Mouse (Mus musculus) limb, embryonic 12.5 days (tissue): Measurements from ENCODE around the gene Bcas3. TPM values are rescaled to one million over a fixed set of nuclear protein-coding genes. Genes with fewer than 3 reads are reported as not detected.
A peak's percentile ranks its signal among the peaks of the same experiment; 100 is the strongest.

Experiments
- ATAC-seq: fragments of 200-750 bp; cut with Nextera tagmentation; 2 replicates; pipeline ENCODE4 v1.8.0; 2017; ENCODE audit warnings: low read depth, moderate TSS enrichment; ENCODE audit not compliant: insufficient number of reproducible peaks, insufficient read depth, low FRiP score, low TSS enrichment
- H3K27ac ChIP-seq: fragments of 300-500 bp; sonication (generic); 2 replicates; pipeline ENCODE4 v1.5.1; 2016; ENCODE audit warnings: mild to moderate bottlenecking, moderate library complexity
- H3K27me3 ChIP-seq: fragments of 300-500 bp; sonication (generic); 2 replicates; pipeline ENCODE4 v1.6.1; 2016; ENCODE audit warnings: mild to moderate bottlenecking, moderate library complexity
- H3K36me3 ChIP-seq: fragments of 300-500 bp; sonication (generic); 2 replicates; pipeline ENCODE4 v1.6.1; 2016; ENCODE audit warnings: mild to moderate bottlenecking, moderate library complexity
- H3K4me1 ChIP-seq: fragments of 300-500 bp; sonication (generic); replicated peaks from 2 replicates; pipeline ENCODE4 v1.6.1; 2016
- H3K4me2 ChIP-seq: fragments of 300-500 bp; sonication (generic); 2 replicates; pipeline ENCODE4 v1.6.1; 2016; ENCODE audit warnings: mild to moderate bottlenecking, moderate library complexity
- H3K4me3 ChIP-seq: fragments of 300-500 bp; sonication (generic); replicated peaks from 2 replicates; pipeline ENCODE4 v1.5.1; 2016; ENCODE audit warnings: mild to moderate bottlenecking
- H3K9ac ChIP-seq: fragments of 300-500 bp; sonication (generic); replicated peaks from 2 replicates; pipeline ENCODE4 v1.6.1; 2016; ENCODE audit warnings: mild to moderate bottlenecking, moderate library complexity
- H3K9me3 ChIP-seq: fragments of 300-500 bp; sonication (generic); 2 replicates; pipeline ENCODE4 v1.6.1; 2016; ENCODE audit warnings: mild to moderate bottlenecking, moderate library complexity
- WGBS: fragments of 180-500 bp; shearing (Covaris S2); methylation state at CpG from one replicate; pipeline ENCODE4 v1.1.7; 2016; 5-methylcytosine and 5-hydroxymethylcytosine counted together
- polyA plus RNA-seq: library from polyadenylated mRNA; unstranded; fragments of >200 nt; fragmentation: Nextera tagmentation; extraction: Ambion mirVana; gene quantifications from 2 replicates; pipeline ENCODE4 v1.2.1, GENCODE M21; 2016

The Bcas3 gene
- polyA plus RNA-seq, 1 experiment from 2014 or later: 29.7 TPM

DNA sequence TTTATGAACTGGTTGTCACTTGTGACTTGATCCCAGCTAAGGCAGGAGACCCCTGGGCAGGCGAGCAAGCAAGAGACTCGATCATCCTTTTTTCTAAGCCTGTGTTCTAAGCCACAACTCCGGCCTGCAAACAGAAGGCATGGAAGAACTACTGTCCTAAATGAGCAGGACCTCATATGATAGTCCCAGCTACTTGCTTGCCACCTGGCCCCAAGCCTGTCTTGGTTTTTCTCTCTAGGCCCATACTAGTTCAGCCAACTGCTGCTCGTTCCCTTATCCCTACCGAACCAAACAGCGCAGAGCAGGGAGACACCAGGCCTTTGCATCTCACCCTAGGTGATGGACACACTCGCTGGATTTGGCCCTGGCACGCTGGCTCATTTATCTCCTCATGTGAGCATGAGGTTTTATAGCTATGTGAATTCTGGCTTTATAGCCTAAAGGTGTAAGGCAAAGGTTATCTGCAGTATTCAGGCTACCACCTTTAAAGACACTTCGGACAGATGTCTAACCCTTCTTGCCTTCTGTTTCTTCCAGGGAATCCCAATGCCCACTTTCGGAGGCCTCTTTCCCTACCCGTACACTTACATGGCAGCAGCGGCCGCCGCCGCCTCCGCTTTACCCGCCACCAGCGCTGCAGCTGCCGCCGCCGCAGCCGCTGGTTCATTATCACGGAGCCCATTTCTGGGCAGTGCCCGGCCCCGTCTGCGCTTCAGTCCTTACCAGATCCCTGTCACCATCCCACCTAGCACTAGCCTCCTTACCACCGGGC is 487.2 kb downstream of the Bcas3 start:
- Histone ChIP-seq H3K9me3 (no peaks in the 10 kb centered on the region), H3K36me3 (peaks cover 14% of the 10 kb centered on the region; the same call in 1 of the 2 replicates), H3K27ac (peak overlapping the region; percentile 84), H3K27me3 (peaks cover 80% of the 10 kb centered on the region), H3K4me1 (peaks cover 56% of the 10 kb centered on the region), H3K9ac (peak overlapping the region; percentile 90), H3K4me3 (peak overlapping the region; percentile 66), H3K4me2 (peak overlapping the region; percentile 83)
- WGBS: 5% methylated on average over 27 of the region's 27 CpGs
- ATAC-seq: no peak

DNA sequence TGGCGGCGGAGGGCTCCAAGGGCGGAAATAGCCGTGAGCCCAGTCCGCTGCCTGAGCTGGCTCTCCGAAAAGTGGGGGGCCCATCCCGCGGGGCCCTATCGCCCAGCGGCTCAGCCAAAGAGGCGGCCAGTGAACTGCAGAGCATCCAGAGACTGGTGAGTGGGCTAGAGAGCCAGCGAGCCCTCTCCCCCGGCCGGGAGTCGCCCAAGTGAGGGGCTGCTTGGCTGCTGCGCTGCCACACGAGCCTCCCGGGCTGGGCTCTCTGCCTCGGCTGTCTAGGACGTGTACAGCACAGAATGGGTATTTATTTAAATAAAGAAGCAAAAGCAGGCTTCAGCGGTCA is 487.8 kb downstream of the Bcas3 start:
- Histone ChIP-seq H3K4me3 (peak overlapping the region; percentile 66), H3K9ac (peak overlapping the region; percentile 90), H3K36me3 (peaks cover 14% of the 10 kb centered on the region; the same call in 1 of the 2 replicates), H3K4me2 (peak overlapping the region; percentile 83), H3K27ac (peak overlapping the region; percentile 84), H3K9me3 (no peaks in the 10 kb centered on the region), H3K27me3 (peaks cover 78% of the 10 kb centered on the region), H3K4me1 (peaks cover 56% of the 10 kb centered on the region)
- no peak for ATAC-seq
- WGBS: 2% methylated on average over 21 of the region's 21 CpGs

DNA sequence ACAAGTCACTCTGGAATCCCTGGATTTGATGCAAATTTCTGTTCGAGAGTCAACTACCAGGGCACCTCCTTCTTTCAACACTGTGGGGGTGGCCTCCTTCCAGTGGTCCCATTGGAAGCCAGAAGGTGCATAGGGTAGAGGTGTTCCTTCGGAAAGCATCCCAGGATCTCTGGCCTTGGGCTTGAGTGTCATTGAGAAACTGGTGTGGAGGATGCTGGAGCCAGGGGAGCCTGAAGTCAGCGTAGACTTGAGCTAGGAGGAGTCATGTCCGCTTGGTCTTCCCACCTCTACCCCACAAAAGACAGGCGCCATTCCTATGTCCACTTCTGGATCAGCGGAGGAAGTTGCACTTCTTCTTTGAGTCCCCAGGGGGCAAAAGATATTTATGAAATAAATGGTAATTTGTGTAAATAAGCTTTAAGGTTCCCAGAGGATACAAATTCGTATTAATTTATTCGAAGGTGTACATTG is 488.3 kb downstream of the Bcas3 start:
- H3K27me3 ChIP-seq: peaks cover 78% of the 10 kb centered on the region
- peak overlapping the region; percentile 90 for H3K9ac ChIP-seq
- ATAC-seq: no peak
- WGBS: 11% methylated on average over 8 of the region's 8 CpGs
- H3K27ac ChIP-seq: peak overlapping the region; percentile 84
- no peaks in the 10 kb centered on the region for H3K9me3 ChIP-seq
- H3K36me3 ChIP-seq: peaks cover 14% of the 10 kb centered on the region; the same call in 1 of the 2 replicates
- peaks cover 56% of the 10 kb centered on the region for H3K4me1 ChIP-seq
- H3K4me2 ChIP-seq: peak overlapping the region; percentile 83
- peak overlapping the region; percentile 66 for H3K4me3 ChIP-seq

DNA sequence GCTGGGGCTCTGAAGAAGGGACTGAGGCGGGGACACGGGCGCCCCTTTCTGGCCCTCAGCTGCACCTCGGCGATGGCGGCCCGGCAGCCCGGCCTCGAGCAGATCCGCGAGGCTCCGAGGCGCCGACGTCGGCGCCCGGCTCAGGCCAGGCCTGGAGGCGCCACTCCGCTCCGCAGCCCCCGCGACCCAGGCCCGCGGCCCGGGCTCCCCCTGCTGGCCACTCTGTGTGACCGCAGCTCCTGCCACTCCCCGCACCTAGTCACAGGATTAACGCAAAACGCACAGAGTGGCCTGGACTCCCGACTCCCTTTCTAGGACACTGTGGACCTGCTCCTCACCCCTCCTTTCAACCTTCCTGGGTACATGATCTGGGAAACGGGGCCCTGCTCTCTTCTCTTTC is 489.0 kb downstream of the Bcas3 start:
- Histone ChIP-seq H3K9me3 (no peaks in the 10 kb centered on the region), H3K27me3 (peaks cover 76% of the 10 kb centered on the region), H3K9ac (peak overlapping the region; percentile 56), H3K4me3 (peak overlapping the region; percentile 66), H3K36me3 (peaks cover 14% of the 10 kb centered on the region; the same call in 1 of the 2 replicates), H3K27ac (peak overlapping the region; percentile 84), H3K4me2 (peak overlapping the region; percentile 83), H3K4me1 (peaks cover 53% of the 10 kb centered on the region)
- peak; percentile 28 for ATAC-seq
- WGBS: under 1% methylated on average over 32 of the region's 32 CpGs

DNA sequence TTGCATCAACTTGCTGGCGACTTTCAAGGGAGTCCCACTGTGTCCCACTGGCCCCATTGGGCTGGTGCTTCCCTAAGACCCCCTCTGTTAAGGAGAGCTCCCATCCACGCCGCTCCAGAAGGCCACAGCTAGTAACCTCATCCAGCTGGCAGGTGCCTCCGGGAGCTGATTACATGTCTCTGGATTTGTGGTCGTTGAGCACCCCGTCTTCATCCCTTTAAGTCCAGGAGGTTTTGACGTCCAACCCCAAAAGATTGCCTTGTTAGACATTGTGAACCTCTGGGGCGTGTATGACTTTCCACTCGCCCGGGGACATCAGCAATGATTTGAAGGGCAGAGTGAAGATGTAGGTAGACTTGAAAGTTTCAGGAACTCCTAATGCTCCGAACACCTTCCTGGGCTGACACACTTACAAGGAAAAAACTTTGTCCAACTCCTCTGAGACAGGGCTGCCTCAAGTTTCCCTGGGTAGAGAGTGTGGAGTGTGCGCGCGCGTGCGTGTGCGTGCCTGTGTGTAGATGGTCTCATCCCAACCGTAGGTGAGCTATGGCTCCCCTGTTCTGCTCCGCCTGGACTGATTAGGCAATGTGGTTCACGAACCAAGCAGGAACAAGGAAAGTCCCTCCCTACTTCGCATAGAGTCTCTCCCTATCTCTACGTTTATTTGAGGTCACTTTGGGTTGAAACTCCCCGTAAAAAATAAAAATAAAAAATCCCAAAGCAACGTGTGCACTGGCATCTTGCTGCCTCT is 489.8 kb downstream of the Bcas3 start:
- 0 out of 2 replicates have a peak, but pooled peaks have one; percentile 17 for ATAC-seq
- Histone ChIP-seq H3K4me2 (peak overlapping the region; percentile 83), H3K36me3 (peaks cover 11% of the 10 kb centered on the region; the same call in 1 of the 2 replicates), H3K27ac (peak overlapping the region; percentile 84), H3K9ac (peak overlapping the region; percentile 65; the same call in 1 of the 2 replicates), H3K27me3 (peaks cover 68% of the 10 kb centered on the region), H3K9me3 (no peaks in the 10 kb centered on the region), H3K4me3 (peak overlapping the region; percentile 51), H3K4me1 (peaks cover 46% of the 10 kb centered on the region)
- 5% methylated on average over 24 of the region's 24 CpGs for WGBS

DNA sequence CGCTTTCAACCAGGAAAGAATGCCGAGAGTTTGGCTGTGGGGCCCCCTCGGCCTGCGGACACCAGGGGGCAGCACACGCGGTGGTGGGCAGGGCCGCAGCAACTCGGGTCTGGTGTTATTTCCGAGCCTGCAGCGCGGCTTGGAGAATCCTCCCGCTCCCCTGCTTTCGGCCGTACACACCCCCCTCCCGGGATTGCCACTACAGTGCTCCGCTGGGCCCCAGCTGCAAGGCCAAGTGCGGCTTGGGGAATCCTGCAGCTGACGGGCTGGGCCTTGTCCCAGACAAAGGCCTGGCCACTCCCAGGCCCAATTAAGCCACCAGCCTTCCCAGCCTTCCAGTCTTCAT is 490.4 kb downstream of the Bcas3 start:
- H3K27ac ChIP-seq: peak overlapping the region; percentile 84
- 2% methylated on average over 18 of the region's 18 CpGs for WGBS
- no peaks in the 10 kb centered on the region for H3K9me3 ChIP-seq
- peaks cover 63% of the 10 kb centered on the region for H3K27me3 ChIP-seq
- H3K4me2 ChIP-seq: peak overlapping the region; percentile 83
- H3K4me1 ChIP-seq: peaks cover 40% of the 10 kb centered on the region
- H3K9ac ChIP-seq: peak overlapping the region; percentile 65
- H3K36me3 ChIP-seq: peaks cover 6% of the 10 kb centered on the region; the same call in 1 of the 2 replicates
- peak; percentile 45 for ATAC-seq
- peak overlapping the region; percentile 51 for H3K4me3 ChIP-seq

DNA sequence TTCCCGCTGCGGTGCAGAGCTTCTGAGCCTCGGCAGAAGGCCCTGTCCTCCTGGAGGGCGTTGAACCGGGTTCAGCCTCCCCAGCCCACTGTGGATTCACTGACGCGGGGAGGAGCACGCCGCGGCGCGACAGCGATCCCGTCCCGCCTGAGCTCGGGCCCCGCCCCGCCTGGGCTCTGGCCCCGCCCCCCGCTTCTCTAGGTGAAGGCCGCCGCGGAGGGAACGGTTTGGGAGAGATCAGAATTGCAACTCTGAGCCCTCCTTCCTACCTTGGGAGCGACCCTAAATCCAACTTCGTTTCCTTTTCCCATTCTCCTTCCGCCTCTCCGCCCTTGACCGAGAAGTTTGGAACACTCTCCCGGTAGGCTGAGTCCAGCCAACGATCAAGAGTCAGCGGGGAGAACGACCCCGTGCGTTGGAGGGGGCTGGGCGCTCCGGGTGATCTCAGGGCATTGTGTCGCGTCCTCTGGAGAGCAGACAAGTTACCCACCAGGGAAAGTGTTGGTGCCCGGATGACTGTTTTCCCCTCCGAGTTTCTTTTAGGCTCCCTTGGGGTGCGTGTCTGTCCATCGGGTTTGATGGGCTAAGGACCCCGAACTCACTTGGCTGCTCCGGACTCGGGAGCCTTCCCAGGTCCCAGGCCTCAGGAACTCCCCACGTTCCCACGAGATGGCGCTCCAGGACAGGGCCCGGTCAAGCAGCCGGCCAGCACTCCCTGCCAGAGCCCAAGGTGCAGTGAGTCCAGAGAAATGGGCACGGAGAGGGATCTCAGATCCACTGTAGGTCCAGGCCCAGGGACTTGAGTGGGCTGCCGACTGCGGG is 491.4 kb downstream of the Bcas3 start:
- peaks cover 53% of the 10 kb centered on the region for H3K27me3 ChIP-seq
- H3K9ac ChIP-seq: peak overlapping the region; percentile 65
- H3K36me3 ChIP-seq: peaks cover 5% of the 10 kb centered on the region; the same call in 1 of the 2 replicates
- H3K4me1 ChIP-seq: peaks cover 38% of the 10 kb centered on the region
- H3K9me3 ChIP-seq: no peaks in the 10 kb centered on the region
- H3K27ac ChIP-seq: peak overlapping the region; percentile 84
- under 1% methylated on average over 54 of the region's 54 CpGs for WGBS
- H3K4me2 ChIP-seq: peak overlapping the region; percentile 83
- peak overlapping the region; percentile 51 for H3K4me3 ChIP-seq
- ATAC-seq: peak; percentile 35; the same call in 1 of the 2 replicates

DNA sequence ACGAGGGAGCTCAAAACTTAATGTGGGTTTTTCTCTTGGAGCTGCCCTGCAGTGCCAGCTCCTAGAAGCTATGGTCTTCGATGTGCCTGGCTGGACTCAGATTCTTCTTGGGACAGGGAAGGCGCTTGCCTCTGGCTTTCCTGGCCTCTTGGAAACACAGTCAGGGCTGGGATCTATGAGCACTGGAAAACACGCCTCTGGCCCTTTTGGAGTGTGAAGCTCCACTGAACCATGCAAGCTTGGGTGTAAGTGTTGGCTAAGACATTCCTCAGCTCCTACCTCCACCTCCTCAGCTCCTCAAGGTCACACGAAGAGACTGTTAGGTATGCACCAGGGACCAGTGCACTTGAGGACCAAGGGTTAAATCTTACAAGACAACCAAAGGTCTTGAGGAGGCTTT is 492.0 kb downstream of the Bcas3 start:
- peaks cover 38% of the 10 kb centered on the region for H3K4me1 ChIP-seq
- H3K27me3 ChIP-seq: peaks cover 47% of the 10 kb centered on the region
- H3K4me3 ChIP-seq: peak overlapping the region; percentile 51
- no peak for ATAC-seq
- peaks cover 5% of the 10 kb centered on the region; the same call in 1 of the 2 replicates for H3K36me3 ChIP-seq
- WGBS: 42% methylated on average over 5 of the region's 5 CpGs
- H3K27ac ChIP-seq: no peak overlapping the region
- no peaks in the 10 kb centered on the region for H3K9me3 ChIP-seq
- H3K9ac ChIP-seq: no peak overlapping the region
- peak overlapping the region; percentile 83 for H3K4me2 ChIP-seq

DNA sequence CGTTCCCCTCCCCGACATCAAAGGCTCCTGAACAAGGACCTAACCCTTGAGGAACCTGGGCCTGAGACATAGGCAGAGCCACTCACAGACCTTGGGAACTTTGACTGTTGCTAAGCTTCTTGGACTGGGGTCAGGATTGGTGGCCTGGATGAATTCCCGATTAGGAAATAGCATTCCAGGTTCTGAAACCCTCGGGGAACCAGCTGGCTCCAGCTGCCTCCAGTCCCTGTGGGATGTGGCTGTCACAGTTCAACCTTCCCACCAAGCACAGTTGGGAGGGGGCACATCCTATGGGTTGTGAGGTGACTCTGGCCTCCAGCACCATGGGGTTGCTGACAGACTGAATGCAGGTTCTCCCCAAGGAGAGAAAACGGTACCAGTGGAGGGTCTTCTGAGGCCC is 493.0 kb downstream of the Bcas3 start:
- no peaks in the 10 kb centered on the region for H3K9me3 ChIP-seq
- H3K4me1 ChIP-seq: peaks cover 31% of the 10 kb centered on the region
- H3K27ac ChIP-seq: no peak overlapping the region
- H3K36me3 ChIP-seq: no peaks in the 10 kb centered on the region
- H3K27me3 ChIP-seq: peaks cover 37% of the 10 kb centered on the region
- H3K4me2 ChIP-seq: no peak overlapping the region
- no peak overlapping the region for H3K9ac ChIP-seq
- 34% methylated on average over 5 of the region's 5 CpGs for WGBS
- ATAC-seq: no peak
- no peak overlapping the region for H3K4me3 ChIP-seq

DNA sequence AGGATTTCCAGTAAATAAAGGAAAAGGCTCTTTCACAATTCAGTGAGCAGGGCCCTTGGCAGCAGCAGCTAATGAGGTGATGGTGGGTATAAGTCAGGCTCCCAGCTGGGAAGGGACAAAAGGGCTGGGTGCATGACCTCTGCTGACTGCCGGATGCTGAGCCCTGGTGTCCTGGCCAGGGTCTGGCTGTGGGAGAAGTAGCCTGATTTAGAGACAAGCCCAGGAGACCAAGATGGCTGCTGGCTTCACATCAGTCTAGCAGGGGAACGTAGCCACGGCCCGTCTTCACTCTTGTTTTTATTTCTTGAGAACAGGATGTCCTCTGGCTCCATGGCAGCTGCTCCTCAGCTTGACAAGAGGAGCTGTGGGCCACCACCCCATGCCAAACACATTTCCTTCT is 493.5 kb downstream of the Bcas3 start:
- Histone ChIP-seq H3K27ac (no peak overlapping the region), H3K9ac (no peak overlapping the region), H3K27me3 (peaks cover 31% of the 10 kb centered on the region), H3K9me3 (no peaks in the 10 kb centered on the region), H3K4me3 (no peak overlapping the region), H3K36me3 (no peaks in the 10 kb centered on the region), H3K4me1 (peaks cover 26% of the 10 kb centered on the region), H3K4me2 (no peak overlapping the region)
- ATAC-seq: no peak
- 74% methylated on average over 4 of the region's 4 CpGs for WGBS
